Mouse (Mus musculus): ENCODE measurements around the gene Il31ra. TPM values are rescaled to one million over a fixed set of nuclear protein-coding genes. Genes with fewer than 3 reads are reported as not detected.
"Not testable (repeated sequence)": the region's sequence is repeated elsewhere in the genome, so short reads cannot be mapped to it uniquely, and the experiment has no call there.

The Il31ra gene
- total RNA-seq (2017): 10.8 to 14.4 TPM (median 11.8 TPM) in 3 replicates

- ATAC-seq (replicated peaks; ENCODE audit: insufficient number of reproducible peaks, low FRiP score, low TSS enrichment, poor library complexity, severe bottlenecking): not testable (repeated sequence)
Measured at GRCm38 (mm10) chr13:112594260-112594659, at the start of gene Il31ra. Gene Il31ra, minus strand, starts transcription at chr13:112594360.

GRCm38 (mm10) chr13:112642897-112643296 is 48.7 kb upstream of the Il31ra start:
- no peak for ATAC-seq (replicated peaks; ENCODE audit: insufficient number of reproducible peaks, low FRiP score, low TSS enrichment, poor library complexity, severe bottlenecking)

GRCm38 (mm10) chr13:112639111-112639510 is 45.0 kb upstream of the Il31ra start:
- no peak for ATAC-seq (replicated peaks; ENCODE audit: insufficient number of reproducible peaks, low FRiP score, low TSS enrichment, poor library complexity, severe bottlenecking)

GRCm38 (mm10) chr13:112636498-112636897 is 42.3 kb upstream of the Il31ra start:
- ATAC-seq (replicated peaks; ENCODE audit: insufficient number of reproducible peaks, low FRiP score, low TSS enrichment, poor library complexity, severe bottlenecking): no peak

GRCm38 (mm10) chr13:112635174-112635837 is 41.1 kb upstream of the Il31ra start:
- peak; percentile 79; the same call in 1 of the 2 replicates for ATAC-seq (replicated peaks; ENCODE audit: insufficient number of reproducible peaks, low FRiP score, low TSS enrichment, poor library complexity, severe bottlenecking)

- ATAC-seq (replicated peaks; ENCODE audit: insufficient number of reproducible peaks, low FRiP score, low TSS enrichment, poor library complexity, severe bottlenecking): no peak
Measured at GRCm38 (mm10) chr13:112625566-112625965, 31.4 kb upstream of the Il31ra start.

- ATAC-seq (replicated peaks; ENCODE audit: insufficient number of reproducible peaks, low FRiP score, low TSS enrichment, poor library complexity, severe bottlenecking): no peak
Measured at GRCm38 (mm10) chr13:112624622-112625021, 30.5 kb upstream of the Il31ra start.

GRCm38 (mm10) chr13:112623656-112624055 is 29.5 kb upstream of the Il31ra start:
- no peak for ATAC-seq (replicated peaks; ENCODE audit: insufficient number of reproducible peaks, low FRiP score, low TSS enrichment, poor library complexity, severe bottlenecking)

- no peak for ATAC-seq (replicated peaks; ENCODE audit: insufficient number of reproducible peaks, low FRiP score, low TSS enrichment, poor library complexity, severe bottlenecking)
Measured at GRCm38 (mm10) chr13:112621592-112621991, 27.4 kb upstream of the Il31ra start.

- ATAC-seq (replicated peaks; ENCODE audit: insufficient number of reproducible peaks, low FRiP score, low TSS enrichment, poor library complexity, severe bottlenecking): no peak
Measured at GRCm38 (mm10) chr13:112608606-112609005, 14.4 kb upstream of the Il31ra start.

GRCm38 (mm10) chr13:112604411-112604810 is 10.3 kb upstream of the Il31ra start:
- ATAC-seq (replicated peaks; ENCODE audit: insufficient number of reproducible peaks, low FRiP score, low TSS enrichment, poor library complexity, severe bottlenecking): no peak

- no peak for ATAC-seq (replicated peaks; ENCODE audit: insufficient number of reproducible peaks, low FRiP score, low TSS enrichment, poor library complexity, severe bottlenecking)
Measured at GRCm38 (mm10) chr13:112603839-112604238, 9.7 kb upstream of the Il31ra start.

GRCm38 (mm10) chr13:112602607-112603006 is 8.4 kb upstream of the Il31ra start:
- ATAC-seq (replicated peaks; ENCODE audit: insufficient number of reproducible peaks, low FRiP score, low TSS enrichment, poor library complexity, severe bottlenecking): no peak

GRCm38 (mm10) chr13:112590254-112590653 is 3.9 kb downstream of the Il31ra start:
- ATAC-seq (replicated peaks; ENCODE audit: insufficient number of reproducible peaks, low FRiP score, low TSS enrichment, poor library complexity, severe bottlenecking): no peak

GRCm38 (mm10) chr13:112589625-112590024 is 4.5 kb downstream of the Il31ra start:
- no peak for ATAC-seq (replicated peaks; ENCODE audit: insufficient number of reproducible peaks, low FRiP score, low TSS enrichment, poor library complexity, severe bottlenecking)

GRCm38 (mm10) chr13:112584556-112585237 is 9.5 kb downstream of the Il31ra start:
- ATAC-seq (replicated peaks; ENCODE audit: insufficient number of reproducible peaks, low FRiP score, low TSS enrichment, poor library complexity, severe bottlenecking): no peak

GRCm38 (mm10) chr13:112582291-112582690 is 11.9 kb downstream of the Il31ra start:
- ATAC-seq (replicated peaks; ENCODE audit: insufficient number of reproducible peaks, low FRiP score, low TSS enrichment, poor library complexity, severe bottlenecking): no peak

- ATAC-seq (replicated peaks; ENCODE audit: insufficient number of reproducible peaks, low FRiP score, low TSS enrichment, poor library complexity, severe bottlenecking): no peak
Measured at GRCm38 (mm10) chr13:112581796-112582195, 12.4 kb downstream of the Il31ra start.

- no peak for ATAC-seq (replicated peaks; ENCODE audit: insufficient number of reproducible peaks, low FRiP score, low TSS enrichment, poor library complexity, severe bottlenecking)
Measured at GRCm38 (mm10) chr13:112580590-112581320, 13.4 kb downstream of the Il31ra start.

GRCm38 (mm10) chr13:112578041-112578440 is 16.1 kb downstream of the Il31ra start:
- ATAC-seq (replicated peaks; ENCODE audit: insufficient number of reproducible peaks, low FRiP score, low TSS enrichment, poor library complexity, severe bottlenecking): not testable (repeated sequence)

All from monocyte, adult 5-6 weeks (primary cell).